Mouse (Mus musculus) layer of hippocampus, postnatal 10 days (tissue): ENCODE results near the gene Asb11. TPM values are rescaled to one million over a fixed set of nuclear protein-coding genes. Genes with fewer than 3 reads are reported as not detected.

Experiments
- DNase-seq, 2 experiments: peaks; one replicate each; pipeline ENCODE4 v3.0.0; 2021; ENCODE audit warnings: low spot score in 2 of 2
- total RNA-seq, 2 experiments: library from RNA; stranded (reverse); gene quantifications; 2 replicates each; pipeline ENCODE4 v1.2.3; 2021

Gene Asb11
- total RNA-seq, 2 experiments from 2014 or later, result 0.30 to 0.47 TPM

DNA sequence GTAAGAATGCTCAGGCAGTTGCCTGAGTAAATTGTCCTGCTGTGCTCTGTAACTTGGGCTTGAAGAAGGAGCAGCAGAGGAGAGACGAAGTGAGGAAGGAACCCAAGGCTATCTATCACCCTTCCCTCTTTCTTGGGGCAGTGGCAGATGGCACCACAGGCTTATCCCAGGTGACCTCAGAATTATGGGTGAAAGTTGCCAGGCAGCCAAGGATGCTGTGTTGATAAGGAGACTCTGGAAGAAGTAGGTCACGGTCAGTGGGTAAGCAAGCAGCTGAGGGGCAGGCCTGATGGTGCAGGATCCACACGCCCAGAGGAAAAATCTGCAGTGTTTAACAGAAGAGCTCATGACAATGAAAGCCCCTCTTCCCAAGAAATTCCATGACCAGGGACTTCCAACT is 4.5 kb downstream of the Asb11 start:
- DNase-seq, result no peak

DNA sequence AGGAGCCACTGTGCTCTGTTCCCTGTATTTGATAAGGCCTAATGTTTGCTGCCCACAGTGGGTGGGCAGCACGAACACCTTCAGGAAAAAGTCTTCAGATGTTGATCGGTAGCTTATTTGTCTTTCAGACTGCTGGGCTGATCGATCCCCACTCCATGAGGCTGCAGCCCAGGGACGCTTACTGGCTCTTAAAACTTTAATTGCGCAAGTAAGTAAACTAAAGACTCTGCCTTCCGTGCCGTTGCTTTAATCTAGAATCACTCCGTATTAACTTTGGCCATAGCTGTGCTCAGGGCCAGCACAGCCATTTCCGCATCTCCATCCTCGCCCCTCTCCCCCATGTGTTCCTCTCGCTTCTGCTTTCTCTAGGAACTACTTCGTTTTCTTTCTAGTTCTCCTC is 8.8 kb downstream of the Asb11 start:
- DNase-seq, result no peak

DNA sequence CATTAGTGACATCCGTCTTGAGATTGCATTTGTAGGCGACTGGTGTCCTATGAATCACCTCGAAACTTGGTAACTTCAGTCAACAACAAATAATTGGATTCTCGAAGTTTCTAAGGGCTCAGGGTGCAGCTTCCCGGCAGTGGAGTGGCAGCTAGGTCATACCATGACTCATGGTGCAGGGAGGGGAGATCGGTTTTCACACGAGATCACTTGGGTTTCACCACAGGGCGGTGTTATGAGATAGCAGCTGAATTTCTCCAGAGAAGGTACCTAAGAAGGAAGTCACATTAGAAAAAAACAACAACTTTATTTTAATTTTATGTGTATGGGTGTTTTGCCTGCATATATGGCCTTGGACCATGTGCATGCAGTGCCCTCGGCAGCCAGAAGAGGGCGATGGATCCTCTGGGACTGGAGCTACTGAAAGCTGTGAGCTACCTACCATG is 9.3 kb downstream of the Asb11 start:
- no peak for DNase-seq

DNA sequence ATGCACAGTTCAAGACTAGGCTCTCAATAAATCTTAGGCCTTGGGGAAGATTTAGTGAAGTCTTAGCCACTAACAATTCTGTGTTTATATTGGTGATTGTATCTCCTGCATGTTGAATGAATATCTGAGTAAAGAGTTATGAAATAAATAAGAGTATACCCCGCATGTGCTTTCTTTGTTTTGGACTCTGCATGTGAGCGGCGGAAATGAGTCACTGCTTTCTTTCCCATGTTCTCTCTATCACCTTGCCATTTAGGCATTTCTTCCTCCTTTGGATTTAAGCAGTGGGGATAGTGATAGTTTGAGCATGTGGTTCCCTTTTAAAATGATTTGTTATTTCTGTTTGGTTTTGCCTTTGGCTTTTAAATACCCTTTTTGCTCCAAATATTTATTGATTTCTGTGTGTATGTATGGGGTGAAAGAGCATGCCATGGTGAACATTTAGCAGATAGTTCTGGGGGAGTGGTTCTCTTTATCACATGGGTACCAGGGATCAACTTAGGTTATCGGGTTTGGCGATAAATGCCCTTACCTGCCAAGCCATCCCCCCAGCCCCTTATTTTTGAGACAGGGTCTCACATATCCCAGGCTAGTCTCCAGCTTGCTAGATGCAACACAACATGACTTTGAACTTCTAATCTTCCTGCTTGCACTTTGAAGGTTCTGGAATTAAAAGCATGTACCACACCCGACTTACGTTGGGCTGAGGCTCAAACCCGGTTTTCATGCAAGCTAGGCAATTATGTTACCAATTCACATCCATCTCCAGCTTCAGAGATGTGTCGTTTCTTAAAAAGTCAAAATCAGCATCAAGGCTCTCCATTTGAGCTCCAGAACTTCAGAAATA is 10.3 kb downstream of the Asb11 start:
- DNase-seq, result no peak

GRCm38 (mm10) chrX:164447682-164448071 is 10.9 kb downstream of the Asb11 start:
- no peak for DNase-seq

DNA sequence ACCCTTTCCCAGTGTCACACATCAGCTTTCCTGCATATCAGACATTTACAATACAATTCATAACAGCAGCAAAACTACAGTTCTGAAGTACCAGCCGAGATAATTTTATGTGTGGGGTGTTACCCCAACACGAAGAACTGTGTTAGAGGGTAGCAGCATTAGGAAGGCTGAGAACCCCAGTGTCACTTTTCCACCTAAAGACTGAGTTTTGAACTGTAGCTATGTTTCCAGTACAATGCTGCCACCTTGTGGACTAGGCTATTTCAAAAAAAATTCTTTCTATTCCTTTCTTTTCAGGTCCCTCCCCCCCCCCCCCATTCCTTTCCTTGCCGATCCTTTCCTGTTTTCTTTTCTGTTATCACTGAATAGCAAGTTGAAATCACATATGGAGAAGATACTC is 12.4 kb downstream of the Asb11 start:
- peak; percentile 17 to 37 for DNase-seq

DNA sequence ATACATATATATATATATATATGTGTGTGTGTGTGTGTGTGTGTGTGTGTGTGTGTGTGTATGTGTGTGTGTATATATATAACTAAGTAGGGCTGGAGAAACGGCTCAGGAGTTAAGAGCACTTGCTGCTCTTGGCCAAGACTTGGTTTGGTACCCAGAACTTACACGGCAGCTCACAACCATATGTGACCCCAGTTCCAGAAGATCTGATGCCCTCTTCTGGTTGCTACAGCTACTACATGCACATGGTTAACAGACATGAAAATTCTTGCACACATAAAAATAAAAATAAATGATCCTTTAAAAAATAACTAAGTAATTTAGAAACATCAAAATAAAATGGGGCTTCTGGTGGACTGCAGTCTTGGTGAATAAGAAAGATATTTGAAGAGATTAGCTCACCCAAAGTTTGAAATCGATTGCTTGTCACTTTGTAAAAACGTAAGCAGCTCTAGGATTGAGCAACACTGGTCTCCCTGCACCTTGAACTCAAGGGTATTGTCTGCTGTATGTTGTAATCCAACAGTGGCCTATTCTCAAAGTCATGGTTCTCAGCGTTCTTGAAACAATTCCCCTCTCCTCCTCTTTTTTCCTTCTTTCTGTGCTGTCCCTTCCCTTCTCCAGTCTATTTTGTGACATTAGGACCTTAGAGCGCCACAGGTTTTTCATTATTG is 22.5 kb downstream of the Asb11 start:
- no peak for DNase-seq

DNA sequence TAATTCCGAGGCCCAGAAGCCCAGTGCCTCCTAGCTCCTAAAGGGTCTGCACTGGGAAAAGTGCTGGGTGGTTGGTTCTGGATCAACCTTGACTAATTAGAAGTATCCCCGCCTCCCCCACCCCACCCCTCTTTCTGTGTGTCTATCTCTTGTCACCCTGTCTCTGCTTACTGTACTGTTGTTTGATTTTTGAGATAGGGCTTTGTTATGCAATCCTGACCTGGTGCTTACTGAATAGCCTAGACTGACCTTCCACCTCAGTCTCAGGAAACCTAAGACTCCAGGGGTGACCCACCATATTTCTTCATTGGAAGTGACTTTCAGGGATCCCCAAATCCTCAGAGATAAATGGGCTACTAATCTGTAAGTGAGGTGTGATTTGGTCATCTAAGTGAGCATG is 65.5 kb downstream of the Asb11 start:
- DNase-seq, result no peak

- no peak for DNase-seq
Observed at GRCm38 (mm10) chrX:164505709-164506498, 69.1 kb downstream of the Asb11 start, which contains the start of gene Asb9. Gene Asb9, plus strand, starts transcription at chrX:164506327.

GRCm38 (mm10) chrX:164507068-164507467 is 70.3 kb downstream of the Asb11 start:
- no peak for DNase-seq

DNA sequence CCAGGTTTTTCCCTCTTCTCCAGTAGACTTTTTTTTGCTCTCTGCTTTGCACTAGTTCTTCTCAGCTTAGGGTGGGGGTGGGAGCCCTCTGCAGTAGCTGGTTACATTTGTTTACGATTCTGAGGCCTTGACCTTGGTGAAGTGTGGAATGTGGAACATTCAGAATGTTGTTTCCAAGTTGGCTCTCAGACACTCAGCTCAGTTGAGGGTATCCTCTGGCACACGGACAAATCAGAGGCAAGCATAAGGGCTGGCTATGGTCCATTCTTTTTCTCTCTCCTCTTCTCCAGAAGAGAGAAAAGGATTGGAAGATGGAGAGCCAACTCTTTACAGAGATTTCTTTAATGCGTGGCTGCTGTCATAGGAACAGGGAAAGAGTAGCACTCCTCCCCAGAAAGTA is 71.9 kb downstream of the Asb11 start:
- no peak for DNase-seq

Other genes with a start within 250 kb of the Asb11 start
- 1 to 10 TPM in 1 of 2 experiments, under 1 TPM in 1; 0.80 to 1.1 TPM for gene Bmx, start 178.8 kb upstream of the Asb11 start, total RNA-seq
- gene Pir, start 167.6 kb upstream of the Asb11 start, total RNA-seq, result 1 to 10 TPM; 3.9 to 4.4 TPM
- gene Vegfd, start 63.6 kb upstream of the Asb11 start, total RNA-seq, result 1 to 10 TPM; 2.2 to 2.8 TPM
- 1 to 10 TPM; 5.3 to 6.0 TPM for gene Piga, start 17.2 kb upstream of the Asb11 start, total RNA-seq
- gene Asb9, start 69.3 kb downstream of the Asb11 start, total RNA-seq, result not detected